Mouse (Mus musculus) urinary bladder, adult 18-20 months (tissue): ENCODE measurements around the gene Ampd3.
A peak's percentile ranks its signal among the peaks of the same experiment; 100 is the strongest.

Experiments used
- DNase-seq, 2 experiments: peaks; one replicate each; pipeline ENCODE4 v3.0.0; 2022; ENCODE audit warnings: low spot score in 2 of 2, mixed read lengths in 2 of 2

The Ampd3 gene

DNA sequence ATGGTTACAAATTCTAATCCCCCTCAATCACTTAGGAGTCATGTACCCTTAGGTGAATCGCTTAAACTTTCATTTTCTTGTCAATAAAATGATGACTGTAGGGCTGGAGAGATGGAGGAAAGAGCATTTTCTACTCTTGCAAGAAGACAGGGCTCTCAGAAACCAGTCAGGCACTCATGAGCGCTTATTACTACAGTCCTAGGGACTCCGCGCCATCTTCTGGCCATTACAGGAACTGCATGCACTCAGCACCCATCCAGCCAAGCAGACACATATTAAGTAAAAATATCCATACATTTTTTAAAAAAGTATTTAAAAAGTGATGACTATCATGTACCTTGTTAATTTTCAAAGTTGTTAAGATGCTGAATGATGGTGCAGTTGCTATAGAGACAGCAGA is 33.0 kb downstream of the Ampd3 start:
- DNase-seq = peak; percentile 62 to 71

DNA sequence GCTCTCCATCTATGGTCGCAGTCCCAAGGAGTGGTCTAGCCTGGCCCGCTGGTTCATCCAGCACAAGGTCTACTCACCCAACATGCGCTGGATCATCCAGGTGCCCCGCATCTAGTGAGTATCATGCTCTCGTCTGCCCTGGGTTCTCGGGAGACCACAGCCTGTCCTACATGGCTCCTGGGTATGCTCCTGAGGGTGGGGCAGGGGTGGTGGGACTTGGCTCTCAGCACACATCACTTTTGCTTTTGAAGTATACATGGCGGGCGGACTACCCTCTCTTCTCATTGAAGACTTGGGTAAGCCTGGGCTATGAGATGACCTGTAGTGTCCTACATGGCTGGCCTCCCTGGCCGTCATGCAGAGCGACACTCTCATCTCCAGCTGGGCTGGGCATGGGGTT is 35.1 kb downstream of the Ampd3 start:
- DNase-seq = no peak

DNA sequence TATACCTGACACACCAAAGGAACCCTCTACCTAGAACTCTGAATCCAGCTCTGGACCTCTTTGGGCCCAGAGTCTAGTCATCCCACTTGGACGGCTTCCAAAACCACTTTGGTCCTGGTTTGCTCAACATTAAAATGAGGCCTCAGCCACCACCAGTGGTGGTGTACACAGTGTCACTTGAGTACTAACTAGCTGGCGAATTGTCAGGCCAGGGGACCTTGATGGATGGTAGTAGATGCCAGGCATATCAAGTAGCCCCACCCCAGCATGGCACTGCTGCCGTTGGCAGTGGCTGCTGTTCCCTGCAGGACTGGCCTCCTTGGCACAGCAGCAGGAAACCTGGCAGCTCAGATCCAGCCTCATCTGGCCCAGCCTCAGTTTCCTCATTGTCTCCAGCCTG is 36.3 kb downstream of the Ampd3 start:
- DNase-seq = no peak

DNA sequence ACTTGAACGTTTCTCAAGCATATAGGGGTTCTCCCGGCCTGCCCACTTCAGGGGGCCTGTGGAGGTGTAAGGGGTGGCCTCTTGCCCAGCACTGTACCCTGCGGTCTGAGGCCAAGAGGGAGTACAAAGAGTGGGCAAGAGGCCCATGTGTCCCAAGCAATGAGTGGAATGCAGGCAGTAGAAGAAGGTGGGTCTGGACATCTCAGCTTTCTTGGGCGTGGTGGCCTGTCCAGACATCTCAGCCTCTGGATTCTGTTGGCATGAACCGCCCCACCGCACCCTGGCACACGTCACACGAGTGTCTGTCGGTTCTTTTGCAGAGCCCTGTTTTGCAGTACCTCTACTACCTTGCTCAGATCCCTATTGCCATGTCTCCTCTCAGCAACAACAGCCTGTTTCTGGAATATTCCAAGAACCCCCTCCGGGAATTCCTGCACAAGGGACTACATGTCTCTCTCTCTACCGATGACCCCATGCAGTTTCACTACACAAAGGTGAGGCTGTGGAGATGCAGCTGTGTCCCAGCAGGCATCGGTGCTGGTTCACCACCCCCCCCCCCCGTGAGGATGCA is 39.5 kb downstream of the Ampd3 start:
- no peak for DNase-seq

DNA sequence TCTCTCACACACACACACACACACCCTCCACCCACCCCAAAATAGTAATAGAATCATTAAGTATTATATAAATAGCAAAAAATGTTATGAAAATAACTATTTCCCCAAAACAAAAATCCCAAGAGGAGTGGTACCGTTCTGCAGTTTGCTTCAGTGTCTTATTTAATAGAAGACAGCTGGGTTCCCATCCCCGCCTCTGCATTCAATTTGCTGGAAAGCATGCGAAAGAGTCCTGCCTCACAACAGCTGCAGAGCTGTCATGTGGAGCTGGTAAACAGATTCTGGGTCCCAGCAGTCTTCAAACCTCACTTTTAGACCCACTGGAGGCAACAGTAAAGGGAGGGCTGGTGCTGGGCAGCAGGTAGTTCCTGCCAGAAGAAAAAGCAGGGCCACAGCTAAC is 41.0 kb downstream of the Ampd3 start:
- no peak for DNase-seq

DNA sequence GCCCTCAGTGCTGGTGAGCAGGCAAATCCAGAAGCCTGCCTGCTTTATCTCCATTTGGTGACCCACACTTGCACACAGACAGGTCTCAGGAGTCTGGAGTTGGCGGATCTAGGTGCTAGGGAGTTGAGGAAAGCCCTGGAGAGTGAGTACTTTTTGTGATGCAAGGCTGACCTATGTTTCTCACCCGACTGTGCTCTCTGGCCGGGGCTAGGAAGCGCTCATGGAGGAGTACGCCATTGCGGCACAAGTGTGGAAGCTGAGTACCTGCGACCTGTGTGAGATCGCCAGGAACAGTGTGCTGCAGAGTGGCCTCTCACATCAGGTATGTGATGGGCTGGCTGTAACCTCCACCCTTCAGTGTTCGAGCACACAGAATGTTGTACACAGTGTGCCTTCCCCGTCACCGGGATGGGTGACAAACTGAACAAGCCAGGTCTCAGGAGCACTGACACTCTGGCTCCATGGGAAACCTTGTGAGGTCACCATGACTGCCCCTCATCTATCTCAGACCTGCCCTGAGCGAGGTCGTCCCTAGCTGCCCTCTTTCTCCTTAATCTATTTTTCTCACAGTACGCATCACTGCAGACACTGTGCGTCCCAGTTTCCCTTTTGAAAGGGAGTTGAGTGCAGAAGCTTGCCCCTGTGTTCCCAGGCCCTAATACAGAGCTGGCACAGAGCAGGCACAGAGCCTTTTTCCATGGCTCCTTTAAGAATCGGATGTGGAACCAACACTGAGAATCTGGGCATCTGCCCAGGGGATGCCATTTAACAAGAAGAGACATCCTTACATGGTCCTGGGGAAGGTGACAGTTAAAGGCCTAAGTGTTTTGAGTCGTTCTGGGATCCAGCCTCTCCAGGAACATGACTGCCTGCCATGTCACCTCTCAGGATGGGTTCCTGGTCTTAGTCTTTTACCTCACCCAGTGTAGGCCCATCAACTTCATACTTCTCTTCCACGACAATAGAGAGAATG is 41.9 kb downstream of the Ampd3 start:
- no peak for DNase-seq

DNA sequence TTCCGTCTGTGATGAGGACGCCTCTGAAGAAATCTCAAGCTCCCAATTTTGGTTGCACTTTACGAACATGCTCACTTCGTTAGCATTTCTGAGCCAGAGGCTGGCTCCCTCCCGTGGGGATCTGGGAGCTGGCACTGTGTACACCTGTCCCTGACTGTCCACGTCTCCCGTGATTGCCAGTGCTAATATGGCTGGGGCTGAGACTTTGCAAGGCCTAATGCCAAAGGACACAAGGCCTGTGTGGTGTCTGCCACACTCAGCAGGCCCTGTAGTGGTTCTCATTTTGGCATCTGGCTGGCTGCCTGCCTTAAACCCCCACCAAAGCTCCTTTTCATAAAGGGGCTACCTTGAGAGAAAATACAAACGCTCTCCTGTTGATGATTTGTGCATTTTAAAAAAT is 43.0 kb downstream of the Ampd3 start:
- no peak for DNase-seq

DNA sequence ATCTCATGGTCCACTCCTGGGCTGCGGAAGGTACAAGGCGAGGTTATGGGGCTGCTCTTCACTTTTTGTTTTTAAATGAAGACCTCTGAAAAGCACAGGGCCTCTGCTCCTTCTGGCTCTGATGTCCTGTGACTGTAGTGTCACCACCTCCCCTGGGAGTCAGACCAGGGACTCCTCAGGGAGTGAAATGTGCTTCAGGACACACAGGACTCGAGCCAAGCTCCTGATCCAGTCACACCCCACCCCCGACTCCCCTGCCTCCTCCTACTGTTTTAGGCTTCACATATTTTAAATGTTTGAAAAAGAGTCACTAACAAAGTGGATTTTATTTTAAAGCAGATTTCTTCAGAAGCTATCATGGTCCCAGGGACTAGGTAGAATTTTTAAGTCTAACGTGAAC is 43.5 kb downstream of the Ampd3 start:
- DNase-seq = no peak

DNA sequence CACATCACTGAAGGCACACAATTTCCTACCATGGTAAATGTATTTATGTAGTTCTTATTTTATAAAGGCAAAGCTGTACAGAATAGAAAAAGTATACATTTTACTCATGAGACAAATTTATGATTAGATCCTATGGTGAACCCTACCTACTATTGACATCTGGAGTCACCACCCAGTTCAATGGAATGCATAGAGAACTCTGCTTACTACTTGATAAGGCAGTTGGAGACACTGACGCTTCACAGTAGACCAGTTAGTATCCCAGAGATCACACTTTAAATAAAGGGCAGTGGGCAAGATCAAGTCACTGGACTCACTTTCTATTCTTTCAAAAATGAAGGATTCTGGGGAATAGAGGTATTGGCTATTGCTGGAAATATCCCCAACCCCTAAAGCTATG is 46.0 kb downstream of the Ampd3 start:
- DNase-seq = no peak

DNA sequence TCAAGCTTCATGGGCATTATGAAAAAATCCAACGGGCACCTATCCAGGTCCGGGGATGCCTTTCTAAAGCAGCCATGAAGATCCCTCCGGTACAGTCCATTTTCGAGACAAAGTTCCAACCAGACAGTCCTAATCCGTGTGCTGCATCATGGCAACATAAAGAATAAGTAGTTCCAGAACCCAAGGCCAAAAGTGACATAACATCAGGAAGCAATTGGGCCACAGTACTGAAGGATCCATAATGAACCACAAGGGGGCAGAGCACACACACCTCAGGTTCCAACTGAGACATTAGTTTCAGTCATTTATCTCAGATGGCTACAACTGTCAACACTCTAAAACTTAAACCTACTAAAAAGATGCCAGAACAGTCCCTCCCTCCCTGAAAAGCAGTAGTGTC is 48.0 kb downstream of the Ampd3 start:
- no peak for DNase-seq

DNA sequence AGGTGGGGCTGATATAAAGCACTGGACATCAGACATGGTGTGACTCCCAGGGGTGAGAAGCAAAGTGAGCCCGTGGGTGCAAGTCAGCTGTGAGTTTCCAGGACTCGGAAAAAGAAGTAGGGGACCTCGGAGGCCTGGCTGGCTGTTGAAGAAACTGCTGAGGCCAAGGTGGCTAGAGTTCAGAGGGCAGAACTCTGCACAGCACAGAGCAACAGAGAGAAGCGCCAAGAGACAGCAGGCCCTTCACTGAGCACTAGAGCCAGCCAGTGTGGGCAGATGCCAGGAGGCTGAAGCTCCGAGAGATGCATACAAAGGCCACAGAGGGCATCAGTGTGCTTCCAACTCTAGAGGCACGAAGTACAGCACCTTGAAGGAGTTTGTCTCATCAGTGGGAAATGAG is 50.2 kb downstream of the Ampd3 start:
- no peak for DNase-seq

DNA sequence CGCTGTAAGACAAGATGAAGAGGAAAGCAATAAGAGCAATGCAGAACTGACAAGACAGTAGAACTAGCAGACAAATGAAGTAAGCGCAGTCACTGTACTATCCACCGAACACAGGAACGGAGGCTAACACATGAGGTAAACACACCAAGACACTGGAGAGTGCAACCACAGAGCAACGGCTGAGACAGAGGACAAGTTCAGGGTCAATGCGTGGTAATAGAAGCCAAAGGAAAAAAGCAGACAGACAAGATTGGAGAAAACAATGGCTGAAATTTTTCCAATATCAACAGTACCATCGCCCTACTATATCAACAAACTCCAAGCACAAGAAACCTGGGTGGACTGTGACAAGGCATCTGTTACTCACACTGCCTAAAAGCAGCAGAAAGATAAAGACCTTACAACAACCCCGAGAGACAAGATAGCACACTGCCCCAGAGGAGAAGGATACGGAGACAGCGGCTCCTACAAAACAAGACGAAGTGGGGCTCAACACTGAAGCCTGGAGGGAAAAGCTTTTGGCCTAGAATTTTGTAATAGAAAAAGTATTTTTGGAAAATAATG is 50.9 kb downstream of the Ampd3 start:
- DNase-seq = no peak

DNA sequence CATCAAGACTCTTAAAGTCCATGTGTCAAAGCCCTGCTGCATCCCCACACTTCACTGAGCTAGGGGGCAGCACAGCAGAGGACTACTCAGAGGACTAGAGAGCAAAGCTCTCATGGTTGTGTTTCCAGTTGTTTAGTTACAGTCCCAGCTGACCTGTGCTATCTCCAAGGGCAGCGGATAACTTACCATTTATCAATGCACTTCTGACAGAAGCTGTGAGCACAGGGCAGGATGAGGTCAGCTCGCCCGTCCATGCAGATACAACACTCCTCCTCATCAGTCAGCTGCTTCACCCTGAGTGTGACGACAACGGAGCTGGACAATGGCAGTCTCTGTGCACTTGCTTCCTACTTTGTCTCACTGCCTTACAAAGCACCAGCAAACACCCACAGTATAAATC is 53.1 kb downstream of the Ampd3 start:
- no peak for DNase-seq

DNA sequence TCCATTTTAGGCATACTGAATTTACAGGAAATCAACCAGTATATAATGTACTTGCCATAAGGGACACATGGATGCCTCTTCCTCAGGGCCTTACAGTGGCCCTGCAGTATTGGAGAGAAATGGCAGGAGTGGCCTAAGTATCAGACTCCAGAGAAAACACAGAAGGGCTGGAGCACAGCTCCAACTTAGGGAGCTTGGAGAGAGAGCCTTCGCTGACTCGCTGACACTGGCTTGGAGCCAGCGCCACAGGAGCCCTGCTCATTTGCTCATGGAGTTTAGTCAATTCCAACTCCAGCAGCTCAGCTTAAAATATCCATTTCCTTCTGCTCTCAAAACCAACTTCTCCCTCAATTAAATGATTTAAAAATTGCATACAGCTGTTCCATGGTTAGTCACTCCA is 53.6 kb downstream of the Ampd3 start:
- DNase-seq = no peak

DNA sequence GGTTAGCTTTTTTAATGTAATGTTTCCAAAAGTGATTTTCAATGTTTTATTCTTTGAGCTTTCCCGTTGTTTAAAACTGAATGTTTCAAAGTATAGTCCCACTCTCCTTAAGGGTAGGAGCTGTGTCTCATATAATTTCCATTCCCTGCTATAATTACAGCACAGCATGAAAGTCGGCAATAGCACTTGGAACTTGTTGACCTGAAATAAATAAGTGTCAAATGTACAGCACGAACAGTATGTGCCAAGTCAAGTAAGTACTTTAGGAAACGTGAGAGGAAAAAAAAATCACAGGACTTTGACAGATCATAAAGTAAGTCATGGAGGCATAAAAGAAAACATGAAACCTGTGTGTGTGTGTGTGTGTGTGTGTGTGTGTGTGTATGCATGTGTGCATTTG is 54.0 kb downstream of the Ampd3 start:
- DNase-seq = no peak

DNA sequence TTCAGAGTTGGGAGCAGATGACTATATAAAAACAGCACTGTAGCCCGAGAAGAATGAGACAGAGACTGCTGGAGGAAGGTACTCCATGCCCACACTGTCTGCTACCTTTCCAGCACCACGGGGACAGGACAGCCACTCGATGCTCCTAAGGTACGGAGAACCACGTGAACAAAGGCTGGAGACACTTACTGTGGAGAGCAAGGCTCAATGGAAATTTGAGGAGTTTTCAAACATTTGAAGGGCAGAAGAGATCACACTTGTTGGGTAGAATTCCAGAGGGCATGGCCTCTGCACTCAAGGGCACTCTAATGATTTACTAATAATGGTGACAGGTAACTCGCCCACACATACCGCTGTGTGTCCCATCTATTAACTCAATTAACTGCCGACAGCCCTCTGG is 55.1 kb downstream of the Ampd3 start:
- no peak for DNase-seq

DNA sequence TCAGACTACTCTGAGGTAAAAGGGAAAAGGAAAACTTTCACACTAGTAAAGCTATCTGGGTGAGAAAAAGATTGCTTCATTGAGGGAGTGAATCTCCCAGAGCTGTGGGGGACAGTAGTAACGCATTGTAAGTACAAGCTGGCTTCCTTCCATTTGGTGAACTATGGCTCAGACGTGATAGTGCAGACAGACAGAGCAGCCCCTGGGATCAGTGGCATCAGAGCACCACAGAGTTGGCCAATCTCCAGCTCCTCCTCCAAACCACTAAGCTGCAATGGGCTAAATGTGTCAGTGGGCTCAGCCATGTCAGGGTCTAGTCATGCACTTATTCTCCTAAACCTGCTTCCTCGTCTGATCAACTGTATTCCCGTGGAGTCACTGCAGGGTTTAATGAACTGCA is 55.6 kb downstream of the Ampd3 start:
- no peak for DNase-seq

DNA sequence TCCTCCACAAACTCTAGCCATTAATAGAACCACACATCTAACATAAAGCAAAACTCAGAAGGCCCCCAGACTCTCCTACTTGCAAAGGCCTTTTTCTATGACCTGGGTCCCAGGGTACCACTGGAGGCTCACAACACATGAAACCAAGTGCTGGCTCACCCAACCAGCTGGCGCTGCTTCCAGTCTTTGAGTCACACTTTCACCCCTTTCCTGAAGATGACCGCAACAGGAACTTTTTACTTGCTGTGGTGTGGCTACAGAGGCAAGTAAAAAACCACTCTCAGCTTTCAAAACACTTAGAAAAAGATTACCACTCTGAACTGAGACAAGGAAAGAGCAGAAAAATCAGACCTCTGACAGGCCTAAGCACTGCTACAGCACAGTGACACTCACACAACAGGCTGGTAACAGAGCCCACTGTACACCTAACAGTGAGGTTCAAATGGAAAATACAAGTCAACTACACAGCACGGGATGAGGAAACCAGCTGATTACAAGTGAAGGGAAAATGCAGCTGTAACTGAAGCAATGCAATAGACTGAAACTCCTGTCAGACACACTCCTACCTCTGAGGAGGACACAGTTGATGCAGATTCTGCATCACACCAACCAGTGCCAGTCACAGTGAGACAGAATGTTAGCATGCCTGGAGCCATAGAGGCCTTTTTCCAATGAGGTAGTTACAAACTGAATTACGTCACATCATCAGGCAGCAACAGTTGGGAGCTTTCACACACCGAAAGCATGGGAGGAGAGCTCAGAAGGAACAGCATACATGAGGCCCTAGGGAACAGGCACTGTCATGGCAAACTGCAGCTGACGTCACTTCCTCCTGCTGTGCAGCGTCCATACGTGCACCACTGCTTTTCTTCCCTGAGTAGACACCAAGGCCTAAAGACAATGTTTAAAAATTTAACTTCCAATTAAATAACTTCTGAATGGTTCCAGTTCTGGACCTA is 56.3 kb downstream of the Ampd3 start:
- DNase-seq = no peak

DNA sequence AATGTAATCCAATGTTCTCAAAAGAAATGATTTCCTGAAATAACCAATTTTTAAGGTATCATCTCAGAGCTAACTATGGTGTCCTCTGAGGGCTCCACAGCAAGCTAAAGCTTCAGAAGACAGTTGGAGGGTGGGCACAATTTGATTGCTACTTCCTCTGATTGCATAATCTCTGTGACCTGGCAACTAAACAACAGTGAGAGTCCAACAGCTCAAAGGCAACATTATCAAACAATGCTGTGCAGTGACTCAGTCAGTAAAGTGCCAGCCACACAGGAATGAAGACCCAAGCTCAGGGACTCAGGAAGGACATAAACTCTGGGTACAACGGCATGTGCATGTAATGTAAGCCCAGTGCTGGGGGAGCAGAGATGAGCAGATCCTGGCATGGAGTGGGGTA is 65.0 kb downstream of the Ampd3 start:
- DNase-seq = no peak

DNA sequence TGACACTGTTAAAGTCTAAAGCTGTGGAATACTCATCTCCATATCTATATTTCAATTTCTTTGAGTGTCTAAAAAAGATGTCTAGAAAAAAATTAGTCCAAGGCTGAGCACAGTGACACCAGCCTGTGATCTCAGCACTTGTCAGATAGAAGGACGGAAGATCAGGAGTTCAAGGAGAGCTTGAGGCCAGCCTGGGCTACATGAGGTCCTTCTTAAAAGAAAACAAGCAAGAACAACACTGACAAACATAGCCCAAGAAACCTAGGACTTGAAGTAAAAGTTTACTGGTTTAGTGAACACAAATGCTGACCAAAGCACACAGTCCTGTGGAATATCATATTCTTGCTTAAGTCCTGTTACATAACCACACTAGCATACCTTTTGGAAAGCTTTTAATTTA is 66.0 kb downstream of the Ampd3 start:
- no peak for DNase-seq

DNA sequence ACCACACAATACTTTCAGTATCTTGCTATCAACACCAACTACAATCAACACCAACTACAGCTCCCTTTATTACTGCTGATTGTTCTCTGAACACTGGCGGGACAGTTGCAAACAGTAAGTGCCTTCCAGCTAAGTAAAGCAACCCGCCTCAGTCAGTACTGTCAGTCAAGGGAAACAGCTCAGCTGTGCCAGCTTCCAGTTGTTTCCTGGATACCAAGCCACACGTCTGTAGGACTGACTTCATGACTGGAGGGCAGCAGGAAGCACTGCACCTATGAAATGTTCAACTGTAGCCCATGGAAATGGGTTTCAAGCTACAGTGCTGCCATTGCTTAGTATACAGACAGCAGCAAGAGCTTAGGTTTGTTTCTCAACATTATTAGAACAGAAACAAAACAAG is 66.5 kb downstream of the Ampd3 start:
- no peak for DNase-seq

DNA sequence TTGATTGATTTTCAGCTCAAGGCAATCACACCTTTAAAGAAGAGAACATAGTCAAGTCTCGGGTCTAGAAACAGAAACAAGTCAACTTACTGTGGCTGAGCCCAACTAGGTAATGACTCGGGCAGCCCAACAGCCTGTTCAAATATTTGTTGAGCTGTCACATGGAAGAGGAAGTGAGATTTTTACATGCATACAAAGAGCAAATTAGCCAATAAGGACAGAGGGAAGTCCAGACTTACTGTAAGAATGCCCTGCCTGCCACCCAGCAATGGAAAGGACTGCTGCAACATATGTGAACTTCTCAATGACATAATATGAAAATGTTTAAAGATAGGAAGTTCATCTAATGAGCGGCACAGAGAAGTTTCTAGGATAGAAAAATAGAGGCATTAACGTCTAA is 72.3 kb downstream of the Ampd3 start:
- DNase-seq = no peak
